Mouse (Mus musculus) erythroblast, embryonic 14.5 days (primary cell): ENCODE data around the gene Cgrrf1. TPM values are rescaled to one million over a fixed set of nuclear protein-coding genes. Genes with fewer than 3 reads are reported as not detected.

ENCODE experiments used
- H3K27me3 ChIP-seq: 2 replicates; pipeline ENCODE4 v1.6.1; 2012; ENCODE audit warnings: inconsistent platforms; ENCODE audit not compliant: control insufficient read depth
- H3K36me3 ChIP-seq: 2 replicates; pipeline ENCODE4 v1.6.1; 2012; ENCODE audit warnings: mild to moderate bottlenecking, inconsistent platforms; ENCODE audit not compliant: control insufficient read depth
- H3K4me1 ChIP-seq: 2 replicates; pipeline ENCODE4 v1.6.1; 2012; ENCODE audit warnings: inconsistent platforms; ENCODE audit not compliant: control insufficient read depth
- H3K4me3 ChIP-seq: replicated peaks from 2 replicates; pipeline ENCODE3; 2012; ENCODE audit warnings: moderate library complexity, mild to moderate bottlenecking, inconsistent platforms
- H3K9me3 ChIP-seq: 2 replicates; pipeline ENCODE4 v1.6.1; 2012; ENCODE audit warnings: low read length, inconsistent platforms, mixed read lengths; ENCODE audit not compliant: control insufficient read depth
- GATA1 ChIP-seq: IDR thresholded peaks from 2 replicates; pipeline ENCODE4 v1.6.1; 2012; ENCODE audit warnings: low read length, inconsistent platforms, mixed read lengths
- TAL1 ChIP-seq: IDR thresholded peaks from 3 replicates; pipeline ENCODE4 v1.6.1; 2012; ENCODE audit warnings: low read length, inconsistent platforms, mixed read lengths
- polyA plus RNA-seq: library from polyadenylated mRNA; stranded (reverse); fragments of >175 nt; gene quantifications from 2 replicates; pipeline ENCODE4 v1.2.3, GENCODE M21; 2012

Cgrrf1 gene
- polyA plus RNA-seq, 1 experiment: 2.7 TPM

DNA sequence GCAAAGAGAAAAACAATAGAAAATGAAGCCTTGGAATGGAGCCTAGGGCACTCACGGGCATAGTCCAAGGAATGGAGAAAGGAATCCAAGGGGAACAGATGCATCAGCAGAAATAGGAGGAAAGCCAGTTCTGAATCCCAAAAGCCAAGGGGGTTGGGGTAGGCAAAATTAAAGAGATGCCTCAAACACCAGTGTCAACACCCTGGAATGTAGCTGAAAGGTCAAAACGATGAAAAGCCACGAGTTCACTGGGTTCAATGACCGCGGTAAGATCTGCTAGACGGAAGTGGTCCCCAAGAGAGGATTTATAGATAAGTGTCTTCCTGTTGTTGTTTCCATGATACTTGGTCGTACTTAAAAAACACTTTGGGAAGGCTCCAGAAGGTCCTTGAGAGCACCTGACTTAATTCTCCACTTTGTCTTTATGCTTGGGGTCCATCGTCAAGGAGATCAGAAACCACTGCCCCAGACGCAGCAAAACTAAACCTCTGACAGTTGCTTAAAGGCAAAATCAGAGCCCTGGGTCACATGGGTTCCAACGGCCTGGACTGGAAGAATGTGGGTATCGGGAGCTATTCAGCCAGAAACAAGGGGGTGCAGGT, 10.6 kb upstream of the Cgrrf1 start:
- no peaks in the 10 kb centered on the region for H3K27me3 ChIP-seq
- peaks cover 52% of the 10 kb centered on the region for H3K4me1 ChIP-seq
- TF ChIP-seq GATA1 (no peak), TAL1 (no peak)

DNA sequence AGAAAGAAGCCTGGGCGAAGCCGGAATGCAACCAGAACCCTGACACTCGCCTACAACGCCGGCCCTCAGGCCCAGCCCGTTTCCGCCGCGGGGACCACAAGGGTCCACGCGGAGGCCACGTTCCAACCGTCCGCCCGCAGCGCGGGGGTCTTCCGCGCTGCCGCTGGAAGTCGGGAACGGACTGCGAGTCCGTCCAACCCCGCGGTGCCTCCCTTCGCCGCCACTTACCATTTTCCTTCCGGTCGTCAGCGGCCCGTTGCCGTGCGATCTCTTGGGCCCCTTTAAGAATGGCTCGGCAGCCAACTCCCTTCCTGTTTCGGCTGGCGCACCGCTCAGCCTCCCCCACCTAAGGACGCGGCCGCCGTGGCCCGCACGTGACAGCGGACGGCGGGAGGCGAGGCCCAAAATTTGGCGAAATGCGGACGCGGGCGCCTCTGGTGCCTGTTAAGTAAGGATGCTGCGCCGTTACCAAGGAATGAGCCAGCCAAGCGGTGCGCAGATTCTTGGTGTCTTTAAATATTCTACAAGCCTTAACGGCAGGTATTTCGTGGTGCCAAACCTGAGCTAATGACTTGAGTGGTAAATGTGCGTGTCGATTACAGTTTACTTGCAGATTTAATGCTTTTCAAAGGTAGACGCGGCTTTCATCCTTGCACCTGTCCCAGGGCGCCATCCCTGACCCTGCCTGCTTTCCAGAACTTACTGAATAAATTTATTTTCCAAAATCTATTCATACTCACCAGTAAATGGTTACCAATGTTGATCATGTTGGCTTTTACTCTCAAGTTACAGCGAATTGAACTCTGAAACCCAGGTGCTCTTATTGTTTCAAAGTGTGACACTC, 9.8 kb upstream of the Cgrrf1 start, which contains the start of gene Gmfb:
Gene Gmfb (minus strand): TSS at position 370 of the 844 bp plus-strand sequence.
- H3K36me3 ChIP-seq: peaks cover 10% of the 10 kb centered on the region
- peak within 1 kb of the TSS; percentile 96 for H3K4me3 ChIP-seq
- H3K9me3 ChIP-seq: no peaks in the 10 kb centered on the region
- TF ChIP-seq TAL1 (no peak), GATA1 (no peak)
- peaks cover 47% of the 10 kb centered on the region for H3K4me1 ChIP-seq
- no peaks in the 10 kb centered on the region for H3K27me3 ChIP-seq

More for the DNA sequence above, 10.6 kb upstream of the Cgrrf1 start:
- peak overlapping the region; percentile 96 for H3K4me3 ChIP-seq
- peaks cover 16% of the 10 kb centered on the region for H3K36me3 ChIP-seq
- no peaks in the 10 kb centered on the region for H3K9me3 ChIP-seq

DNA sequence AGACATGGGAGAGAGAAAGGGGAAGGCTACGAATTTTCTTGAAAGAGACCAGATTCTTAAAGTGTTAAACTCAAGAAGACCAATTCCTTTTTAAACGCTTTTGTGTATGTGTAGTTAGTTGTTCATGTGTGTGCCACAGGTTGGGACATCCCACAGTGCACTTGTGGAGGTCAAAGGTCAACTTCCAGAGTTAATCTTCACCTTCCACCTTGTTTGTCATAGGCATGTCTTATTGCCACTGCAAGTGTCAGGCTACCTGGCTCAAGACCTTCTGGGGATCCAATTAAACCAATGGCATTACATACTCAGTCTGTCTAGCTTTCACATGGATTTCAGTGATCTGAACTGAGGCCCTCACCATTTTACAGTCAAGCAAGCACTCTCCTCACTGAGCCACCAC, 7.9 kb upstream of the Cgrrf1 start:
- no peak for TF ChIP-seq TAL1
- no peak for TF ChIP-seq GATA1
- H3K4me3 ChIP-seq: no peak overlapping the region
- H3K4me1 ChIP-seq: peaks cover 50% of the 10 kb centered on the region
- H3K9me3 ChIP-seq: no peaks in the 10 kb centered on the region
- peaks cover 3% of the 10 kb centered on the region for H3K36me3 ChIP-seq
- H3K27me3 ChIP-seq: no peaks in the 10 kb centered on the region

DNA sequence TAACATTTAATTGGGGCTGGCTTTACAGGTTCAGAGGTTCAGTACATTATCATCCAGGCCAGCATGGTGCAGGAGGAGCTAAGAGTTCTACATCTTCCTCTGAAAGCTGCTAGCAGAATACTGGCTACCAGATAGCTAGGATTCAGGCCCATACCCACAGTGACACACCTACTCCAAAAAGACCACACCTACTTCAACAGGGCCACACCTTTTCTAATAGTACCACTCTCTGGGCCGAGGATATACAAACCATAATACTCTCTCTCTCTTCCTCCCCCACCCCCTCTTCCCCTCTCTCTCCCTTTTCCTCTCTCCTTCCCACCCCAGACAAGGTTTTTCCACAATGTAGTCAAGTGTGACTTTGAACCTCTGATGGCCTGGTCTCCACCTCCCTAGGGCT, 4.5 kb upstream of the Cgrrf1 start:
- Histone ChIP-seq H3K4me1 (peaks cover 43% of the 10 kb centered on the region), H3K36me3 (peaks cover 9% of the 10 kb centered on the region), H3K27me3 (no peaks in the 10 kb centered on the region), H3K9me3 (no peaks in the 10 kb centered on the region), H3K4me3 (no peak overlapping the region)
- TF ChIP-seq GATA1 (no peak), TAL1 (no peak)

DNA sequence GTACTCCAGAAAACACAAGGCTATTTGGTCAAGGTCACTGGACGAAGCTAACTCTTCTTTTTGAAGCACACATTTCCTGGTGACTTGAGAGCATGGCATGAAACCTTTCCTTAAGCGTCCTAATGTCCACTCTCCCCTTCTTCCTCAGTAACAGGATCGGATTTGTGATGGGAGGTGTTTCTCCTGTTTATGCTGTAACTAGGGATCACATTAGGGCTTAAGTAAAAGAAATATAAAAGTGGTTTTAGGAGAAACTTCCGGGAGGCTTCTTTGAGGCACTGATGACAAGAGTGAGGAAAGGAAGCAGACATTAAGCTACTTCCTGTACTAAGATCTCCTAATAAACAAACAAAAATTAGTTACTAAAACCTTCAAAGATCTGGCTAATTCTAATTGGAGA, 630 bp upstream of the Cgrrf1 start:
- no peak for TF ChIP-seq GATA1
- no peak for TF ChIP-seq TAL1
- H3K4me1 ChIP-seq: peaks cover 49% of the 10 kb centered on the region

DNA sequence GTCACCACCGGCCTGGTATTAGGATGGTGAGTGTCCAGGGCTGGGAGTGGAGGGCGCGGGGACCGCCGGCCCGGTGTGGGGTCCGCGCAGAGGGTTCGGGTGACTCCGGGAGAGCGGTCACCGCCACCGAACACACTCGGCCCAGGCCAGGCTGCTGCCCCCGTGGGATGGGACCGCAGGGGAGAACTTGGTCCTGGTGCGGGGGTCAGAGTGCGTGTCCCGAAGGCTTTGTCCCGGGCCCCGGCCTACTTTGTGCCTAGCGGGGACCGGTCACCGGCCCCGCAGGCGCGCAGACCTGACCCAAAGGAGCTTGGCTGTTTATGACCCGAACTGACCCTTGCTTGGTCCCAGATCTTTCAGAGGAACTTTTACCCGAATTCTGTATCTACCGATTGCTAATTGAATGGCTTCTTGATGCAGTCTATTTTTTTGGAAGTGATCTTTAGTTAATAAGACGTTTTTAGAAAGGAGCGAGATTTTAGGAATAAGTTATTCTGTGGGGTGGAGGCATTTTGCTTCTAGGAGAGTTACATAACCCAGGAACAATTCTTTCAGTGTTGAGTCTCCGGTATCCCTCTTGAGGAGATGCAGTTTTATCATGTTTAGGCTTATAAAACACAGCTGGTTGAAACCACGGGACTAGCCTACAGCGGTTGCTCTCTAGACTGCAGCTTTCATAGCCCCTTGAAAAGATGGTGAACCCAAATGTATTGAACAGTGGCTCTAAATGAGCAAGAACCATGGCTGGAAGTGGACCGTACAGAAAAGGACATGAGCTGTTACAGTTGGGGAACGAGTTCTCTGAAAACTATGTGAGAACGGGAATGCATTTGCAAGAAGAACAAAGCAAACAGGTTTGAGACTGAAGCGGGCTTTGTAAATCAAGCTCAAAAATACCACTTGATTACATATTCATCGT, 688 bp downstream of the Cgrrf1 start:
- TF ChIP-seq GATA1: no peak
- peaks cover 42% of the 10 kb centered on the region for H3K4me1 ChIP-seq
- peak overlapping the region; percentile 79 for H3K4me3 ChIP-seq
- H3K36me3 ChIP-seq: peaks cover 9% of the 10 kb centered on the region
- H3K27me3 ChIP-seq: no peaks in the 10 kb centered on the region
- no peaks in the 10 kb centered on the region for H3K9me3 ChIP-seq

More for the DNA sequence above, 630 bp upstream of the Cgrrf1 start:
- H3K4me3 ChIP-seq: peak overlapping the region; percentile 79
- peaks cover 9% of the 10 kb centered on the region for H3K36me3 ChIP-seq
- no peaks in the 10 kb centered on the region for H3K27me3 ChIP-seq
- H3K9me3 ChIP-seq: no peaks in the 10 kb centered on the region

DNA sequence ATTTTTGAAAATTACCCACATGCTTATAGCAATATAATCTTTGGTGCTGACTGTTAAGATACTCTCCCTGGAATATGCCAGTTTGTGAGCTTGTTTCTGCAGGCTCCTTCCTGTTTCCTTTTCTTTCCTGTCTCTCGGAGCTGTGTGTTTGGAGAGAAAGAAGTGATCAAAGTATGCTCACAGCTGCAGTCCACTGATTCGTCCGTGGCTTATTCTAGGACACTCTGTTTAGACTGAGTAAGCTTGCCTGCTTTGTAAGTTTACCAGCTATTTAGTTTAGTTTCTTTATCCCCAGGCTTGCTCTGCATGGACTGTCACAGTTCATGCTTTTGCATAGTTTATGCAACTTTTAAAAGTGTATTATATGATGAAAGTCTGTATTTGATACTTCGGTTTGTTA, 7.4 kb downstream of the Cgrrf1 start:
- peaks cover 2% of the 10 kb centered on the region for H3K4me1 ChIP-seq
- H3K9me3 ChIP-seq: 0 out of 2 replicates have a peak, but pooled peaks cover 2% of the 10 kb centered on the region
- no peak overlapping the region for H3K4me3 ChIP-seq
- TF ChIP-seq TAL1 (no peak), GATA1 (no peak)
- H3K27me3 ChIP-seq: no peaks in the 10 kb centered on the region
- peaks cover 33% of the 10 kb centered on the region for H3K36me3 ChIP-seq

DNA sequence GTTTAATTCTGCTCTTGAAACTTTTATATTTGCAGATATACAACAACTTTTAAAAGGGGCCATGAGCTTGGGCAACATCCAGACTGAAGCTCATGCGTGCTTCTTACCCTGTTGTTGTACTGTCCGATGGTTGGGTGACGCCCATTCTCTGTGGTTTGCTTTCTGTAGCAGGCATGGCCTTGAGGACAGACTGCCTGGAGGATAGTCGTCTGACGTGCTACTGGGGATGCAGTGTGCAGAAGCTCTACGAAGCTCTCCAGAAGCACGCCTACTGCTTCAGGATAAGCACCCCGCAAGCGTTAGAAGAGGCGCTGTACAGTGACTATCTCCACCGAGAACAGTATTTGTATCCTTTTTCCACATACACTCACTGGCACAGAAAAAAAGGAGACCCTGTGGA, 13.8 kb downstream of the Cgrrf1 start:
- peaks cover 3% of the 10 kb centered on the region; the same call in 1 of the 2 replicates for H3K4me1 ChIP-seq
- peaks cover 46% of the 10 kb centered on the region for H3K36me3 ChIP-seq
- no peaks in the 10 kb centered on the region for H3K27me3 ChIP-seq
- TF ChIP-seq GATA1 (no peak), TAL1 (no peak)
- H3K9me3 ChIP-seq: no peaks in the 10 kb centered on the region
- H3K4me3 ChIP-seq: no peak overlapping the region

DNA sequence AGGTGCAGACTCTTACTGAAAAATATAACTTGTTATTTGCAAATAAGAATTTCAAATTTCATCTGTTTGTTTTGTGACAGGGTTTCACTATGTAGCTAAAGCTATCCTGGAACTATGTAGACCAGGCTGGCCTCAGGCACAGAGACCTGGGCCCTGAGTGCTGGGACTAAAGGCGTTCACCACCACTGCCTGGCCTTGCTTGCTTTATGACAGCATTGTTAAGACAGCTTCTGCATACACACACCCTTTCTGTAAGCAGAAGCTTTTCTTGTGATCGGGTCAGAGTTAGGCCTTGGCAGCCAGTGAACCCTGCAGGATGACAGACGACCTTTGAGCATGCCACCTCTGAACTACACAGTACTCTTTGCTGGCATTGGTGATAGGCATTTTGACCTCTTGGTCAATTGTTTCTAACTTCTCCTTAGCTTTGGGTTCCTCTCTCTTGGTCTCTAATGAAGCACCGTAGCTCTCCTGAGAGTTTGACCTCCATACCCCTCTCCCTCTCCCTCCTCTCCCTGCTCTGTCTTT, 16.2 kb downstream of the Cgrrf1 start:
- Histone ChIP-seq H3K4me1 (peaks cover 3% of the 10 kb centered on the region; the same call in 1 of the 2 replicates), H3K9me3 (no peaks in the 10 kb centered on the region), H3K36me3 (peaks cover 25% of the 10 kb centered on the region), H3K27me3 (no peaks in the 10 kb centered on the region), H3K4me3 (no peak overlapping the region)
- TF ChIP-seq TAL1 (no peak), GATA1 (no peak)
